Mouse (Mus musculus): ENCODE results near the gene Kpna6.

GRCm38 (mm10) chr4:129625496-129625895, 47.1 kb downstream of the Kpna6 start:
- no peak for TF ChIP-seq CTCF (IDR thresholded peaks at IDR 0.05; ENCODE audit: control insufficient read depth, insufficient read depth, low read length)
- no peak for TF ChIP-seq POLR2A (IDR thresholded peaks at IDR 0.05; ENCODE audit: borderline replicate concordance, control insufficient read depth, low read depth, low read length)
